Mouse (Mus musculus) c-Kit-negative CD71-positive TER-119-positive erythroid progenitor cells, embryonic 14.5 days (primary cell): ENCODE measurements around the gene Rnf149.
"Not testable (repeated sequence)": the region's sequence is repeated elsewhere in the genome, so short reads cannot be mapped to it uniquely, and the experiment has no call there.

Source experiments
- DNase-seq: peaks from one replicate; pipeline ENCODE4 v3.0.0-alpha.2; 2013; ENCODE audit warnings: low read depth, low spot score

Gene Rnf149

DNA sequence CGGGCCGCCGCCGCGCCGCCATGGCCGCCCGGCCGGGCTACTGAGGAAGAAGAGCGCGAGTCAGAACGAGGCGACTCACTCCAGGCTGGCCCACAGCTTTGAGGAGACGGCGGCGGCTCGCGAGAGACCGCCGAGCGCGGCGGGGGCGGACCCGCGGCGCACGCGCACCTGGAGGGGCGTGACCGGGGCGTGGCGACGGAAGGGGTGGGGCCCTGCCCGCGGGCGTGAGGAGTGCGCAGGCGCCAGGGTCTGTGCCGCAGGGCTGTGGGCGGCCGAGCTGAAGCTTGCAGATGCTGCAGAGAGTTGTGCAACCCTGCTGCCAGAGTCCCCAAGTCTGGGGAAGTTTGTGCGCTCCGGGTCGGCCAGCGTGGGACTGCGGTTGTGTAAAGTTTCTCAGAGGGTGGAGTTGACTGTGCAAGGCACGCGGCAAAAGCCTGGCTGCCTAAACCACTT, at the start of gene Rnf149:
TSS of gene Rnf149 (minus strand) at position 153 of the 453 bp plus-strand sequence.
- DNase-seq, result peak; percentile 65

- no peak for DNase-seq
These were observed 48.3 kb upstream of the Rnf149 start for GRCm38 (mm10) chr1:39625491-39625890.

DNA sequence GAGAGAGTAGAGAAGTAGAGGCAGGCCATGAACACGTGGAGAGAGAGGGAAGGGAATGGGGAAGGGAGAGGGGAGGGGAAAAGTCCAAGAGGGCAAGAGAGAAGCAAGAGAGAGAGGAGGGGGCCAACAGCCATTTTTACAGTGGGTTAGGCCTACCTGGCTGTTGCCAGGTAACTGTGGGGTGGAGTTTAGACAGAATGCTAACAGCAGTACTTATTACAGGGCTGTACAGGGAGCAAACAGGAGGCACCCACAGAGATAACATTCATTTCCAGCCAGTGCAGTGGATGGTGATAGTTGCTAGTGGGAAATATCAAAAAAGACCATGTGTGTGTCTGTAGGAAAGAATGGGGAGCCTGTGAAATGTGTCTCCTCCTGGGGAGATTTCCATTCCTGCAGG, 46.5 kb upstream of the Rnf149 start:
- no peak for DNase-seq

DNA sequence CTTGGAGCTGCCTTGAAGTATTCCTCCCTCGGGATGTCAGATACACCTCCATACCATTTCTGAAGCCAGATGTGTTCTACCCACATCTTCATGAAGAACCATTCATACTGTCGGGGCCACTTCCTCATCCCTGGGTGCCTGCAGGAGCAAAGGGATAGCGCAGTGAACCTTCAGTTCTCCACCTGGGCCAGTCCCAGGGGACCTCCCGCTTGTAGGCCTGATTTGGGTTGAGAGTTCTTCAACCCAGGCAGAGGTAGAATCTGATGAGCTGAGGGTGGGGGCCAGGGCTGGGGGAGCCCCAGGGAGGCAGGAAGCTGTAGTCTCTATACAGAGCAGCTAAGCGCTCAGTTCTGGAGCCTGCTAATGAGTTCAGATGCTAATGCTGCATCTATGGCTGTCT, 45.9 kb upstream of the Rnf149 start:
- DNase-seq, result no peak

GRCm38 (mm10) chr1:39618524-39618923, 41.3 kb upstream of the Rnf149 start:
- DNase-seq, result no peak

DNA sequence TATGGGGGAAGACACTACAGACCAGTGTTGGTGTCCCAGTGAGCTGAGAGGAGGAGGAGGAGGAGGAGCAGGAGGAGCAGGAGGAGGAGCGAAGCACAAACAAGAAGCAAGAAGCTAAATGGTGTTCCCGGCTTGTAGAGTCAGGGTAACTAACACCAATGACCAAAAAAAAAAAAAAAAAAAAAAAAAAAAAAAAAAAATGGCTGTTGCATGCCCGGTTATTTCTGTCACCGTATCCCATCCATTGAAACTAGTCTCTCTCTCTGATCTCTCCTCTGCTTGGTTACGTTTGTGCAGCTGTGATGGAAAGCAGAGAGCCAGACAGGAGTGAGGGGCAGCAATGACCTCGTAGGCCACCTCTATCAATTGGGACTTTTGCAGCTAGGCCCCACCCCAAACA, 38.3 kb upstream of the Rnf149 start:
- DNase-seq, result no peak

DNA sequence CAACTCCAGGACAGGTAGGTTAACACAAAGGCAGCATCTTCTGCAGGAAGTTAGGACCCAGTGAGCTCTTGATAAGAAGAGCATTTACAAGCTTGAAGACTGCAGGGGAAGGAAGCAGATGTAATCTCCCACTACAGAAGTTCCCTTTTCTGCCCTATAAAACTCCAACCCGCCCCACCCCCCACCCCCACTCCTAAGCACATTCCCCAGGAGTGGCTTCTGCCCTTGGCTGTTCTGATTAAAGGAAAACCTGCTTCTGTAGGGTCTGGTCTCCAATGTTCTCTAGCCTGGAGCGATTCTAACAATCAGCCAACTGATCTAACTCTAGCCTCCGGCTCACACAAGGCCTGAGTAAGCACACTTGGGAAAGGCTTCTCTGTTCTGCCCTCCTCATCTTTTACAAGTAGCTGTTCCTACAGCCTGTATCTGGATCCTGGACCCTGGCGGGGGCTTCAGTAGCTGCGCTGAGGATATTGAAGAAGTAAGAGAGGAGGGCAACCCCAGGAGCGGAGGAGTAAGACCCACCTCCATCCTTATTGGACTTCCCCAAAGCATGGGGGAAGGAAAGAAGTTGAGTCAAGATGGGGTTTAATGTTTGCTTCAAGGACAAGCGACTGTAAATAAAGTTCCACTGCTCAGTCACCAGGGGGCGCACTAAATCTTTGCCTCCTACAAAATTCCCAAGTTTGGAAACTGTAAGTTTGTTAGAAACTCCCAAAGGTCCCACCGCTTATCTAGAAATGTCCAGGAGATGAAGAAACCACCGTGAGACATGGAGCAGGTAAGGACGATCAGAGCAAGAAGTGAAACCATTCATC, 37.5 kb upstream of the Rnf149 start:
- peak; percentile 8 for DNase-seq

DNA sequence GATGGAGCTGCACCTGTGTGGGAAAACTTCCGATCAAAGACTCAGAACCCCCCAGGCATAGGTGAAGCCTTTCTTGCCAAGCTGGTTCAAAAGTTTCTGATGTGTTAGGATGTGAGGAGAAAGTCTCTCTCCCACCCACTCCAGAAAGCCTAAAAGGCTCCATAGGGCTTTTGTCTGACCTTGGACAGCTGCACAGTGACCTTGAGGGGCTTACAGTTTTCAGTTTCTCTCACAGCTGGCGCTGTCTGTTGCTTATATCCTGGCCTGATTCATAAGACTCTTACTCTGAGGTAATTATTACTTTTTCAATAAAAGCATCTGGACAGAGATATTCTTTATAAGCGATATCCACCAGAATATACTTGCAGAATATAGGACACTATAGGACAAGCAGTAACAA, 35.9 kb upstream of the Rnf149 start:
- DNase-seq, result no peak

DNA sequence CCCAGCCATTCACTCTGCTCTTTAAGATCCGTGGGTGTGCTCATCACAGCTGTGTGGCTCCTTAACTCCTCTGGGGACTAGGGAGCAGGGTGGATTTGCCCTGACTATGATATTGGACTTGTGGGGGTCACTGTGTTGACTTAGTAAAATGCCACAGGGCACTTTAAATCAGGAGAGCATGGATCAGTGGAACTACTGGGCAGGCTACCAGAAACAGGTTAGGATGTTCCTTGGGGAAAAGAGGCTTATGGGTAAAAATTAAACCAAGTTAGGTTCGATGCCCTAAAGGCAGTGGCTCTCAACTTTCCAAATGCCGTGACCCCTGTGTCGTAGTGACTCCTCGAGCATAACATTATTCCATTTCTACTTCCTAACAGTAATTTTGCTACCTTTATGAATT, 35.3 kb upstream of the Rnf149 start:
- no peak for DNase-seq

DNA sequence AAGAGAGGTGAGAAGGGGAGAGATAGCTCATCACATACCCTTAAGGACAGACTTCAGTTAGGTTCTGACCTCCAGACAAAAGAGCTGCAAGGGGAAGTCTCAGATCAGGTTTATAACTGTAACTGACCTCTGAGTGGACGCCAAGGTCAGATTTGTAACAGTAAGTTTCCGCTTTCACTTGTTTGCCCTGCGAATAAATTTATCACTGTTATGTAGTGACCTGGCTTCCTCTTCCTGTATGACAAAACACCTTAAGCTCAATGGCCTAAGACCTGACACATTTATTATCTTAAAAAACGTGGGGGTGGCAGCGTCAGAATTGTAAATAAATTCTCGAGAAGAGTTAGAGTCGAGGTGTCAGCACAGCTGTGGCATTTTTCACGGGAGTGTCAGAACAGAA, 31.3 kb upstream of the Rnf149 start:
- no peak for DNase-seq

DNA sequence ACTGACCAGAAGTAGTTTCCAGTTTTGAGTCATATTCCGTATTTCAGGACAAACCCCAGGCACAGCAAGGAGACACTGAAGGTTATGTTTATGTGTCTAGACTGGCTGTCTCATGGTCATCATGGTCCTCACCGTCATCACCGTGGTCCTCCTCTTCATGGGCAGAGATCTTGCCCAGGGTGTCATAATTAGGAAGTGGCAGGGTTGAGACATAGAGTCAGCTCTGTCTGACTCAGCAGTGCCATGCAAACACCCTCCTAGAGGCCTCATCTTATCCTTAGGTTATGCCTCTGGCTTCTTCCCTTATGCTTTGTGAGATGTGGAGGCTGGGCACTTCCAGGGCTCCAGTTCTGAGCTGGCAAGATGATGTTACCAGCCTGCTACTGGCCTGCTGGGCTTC, 25.3 kb upstream of the Rnf149 start:
- DNase-seq, result no peak

- DNase-seq, result no peak
These were observed 21.5 kb upstream of the Rnf149 start for GRCm38 (mm10) chr1:39598726-39599125.

GRCm38 (mm10) chr1:39597135-39597534, 19.9 kb upstream of the Rnf149 start:
- not testable (repeated sequence) for DNase-seq

DNA sequence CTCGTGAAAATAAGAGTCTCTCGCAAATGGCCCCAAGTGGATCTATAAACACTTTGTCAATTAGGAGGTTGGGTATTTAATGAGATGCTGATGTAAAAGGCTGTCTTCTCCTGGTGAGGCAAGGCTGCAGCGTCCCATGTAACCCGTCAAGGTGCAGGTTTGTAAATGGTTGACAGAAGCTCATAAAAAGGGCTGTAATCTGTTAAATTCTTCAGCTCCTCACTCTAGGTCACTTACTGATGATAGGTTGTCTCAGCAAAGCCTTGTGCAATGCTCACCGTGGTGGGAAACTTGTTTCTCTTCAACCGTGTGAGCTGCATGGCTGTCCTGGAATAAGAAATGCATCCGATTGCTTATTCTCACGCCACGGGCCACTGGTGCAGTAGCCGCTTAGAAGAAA, 16.6 kb upstream of the Rnf149 start:
- no peak for DNase-seq

- DNase-seq, result no peak
These were observed 14.9 kb upstream of the Rnf149 start for GRCm38 (mm10) chr1:39592090-39592489.

- not testable (repeated sequence) for DNase-seq
These were observed 14.4 kb upstream of the Rnf149 start for GRCm38 (mm10) chr1:39591557-39591956.

- no peak for DNase-seq
These were observed 13.0 kb upstream of the Rnf149 start for GRCm38 (mm10) chr1:39590193-39590592.

- DNase-seq, result no peak
These were observed 8.2 kb upstream of the Rnf149 start for GRCm38 (mm10) chr1:39585416-39585815.

DNA sequence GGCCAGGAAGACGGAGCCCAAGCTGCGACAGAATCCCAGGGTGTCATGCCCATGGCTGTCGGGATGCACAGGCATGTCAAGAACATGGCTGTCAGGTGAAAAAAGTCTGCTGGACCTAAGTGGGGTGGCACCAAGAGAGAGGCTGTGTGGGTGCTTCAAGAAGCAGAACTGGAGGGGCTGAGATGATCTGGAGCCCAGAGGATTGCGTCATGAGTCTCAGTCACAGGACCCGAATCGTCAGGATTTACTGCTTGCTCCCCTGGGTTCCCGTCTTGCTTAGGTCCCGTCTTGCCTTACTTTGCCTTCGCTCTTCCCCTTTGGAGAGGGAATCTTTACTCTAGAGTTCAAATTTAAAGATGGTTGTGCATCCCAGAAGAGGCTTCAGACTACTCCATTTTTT, 6.0 kb upstream of the Rnf149 start:
- no peak for DNase-seq

GRCm38 (mm10) chr1:39581215-39581614, 4.0 kb upstream of the Rnf149 start:
- DNase-seq, result no peak

GRCm38 (mm10) chr1:39579139-39579538, 1.9 kb upstream of the Rnf149 start:
- no peak for DNase-seq

GRCm38 (mm10) chr1:39578446-39578845, 1.2 kb upstream of the Rnf149 start:
- no peak for DNase-seq

- no peak for DNase-seq
These were observed 568 bp downstream of the Rnf149 start for GRCm38 (mm10) chr1:39576431-39577243.
